Mouse (Mus musculus) hindbrain, postnatal 0 days (tissue): Measurements from ENCODE around the gene Plpp2. TPM values are rescaled to one million over a fixed set of nuclear protein-coding genes. Genes with fewer than 3 reads are reported as not detected.

Experiments
- ATAC-seq: fragments of 200-750 bp; cut with Nextera tagmentation; 2 replicates; pipeline ENCODE4 v1.8.0; 2017; ENCODE audit warnings: mild to moderate bottlenecking, moderate TSS enrichment, moderate library complexity
- DNase-seq: peaks from one replicate; pipeline ENCODE4 v3.0.0-alpha.2; 2015; ENCODE audit warnings: low spot score
- H3K27ac ChIP-seq: fragments of 300-500 bp; sonication (generic); 2 replicates; pipeline ENCODE4 v1.5.1; 2014; ENCODE audit warnings: mild to moderate bottlenecking
- H3K27me3 ChIP-seq: fragments of 300-500 bp; sonication (generic); 2 replicates; pipeline ENCODE4 v1.6.1; 2014; ENCODE audit warnings: low read length, mixed read lengths; ENCODE audit not compliant: insufficient read depth
- H3K36me3 ChIP-seq: fragments of 300-500 bp; sonication (generic); 2 replicates; pipeline ENCODE4 v1.6.1; 2014; ENCODE audit warnings: low read length, mixed read lengths; ENCODE audit not compliant: insufficient read depth
- H3K4me1 ChIP-seq: fragments of 300-500 bp; sonication (generic); 2 replicates; pipeline ENCODE4 v1.6.1; 2014; ENCODE audit warnings: antibody characterized with exemption, low read length, mixed read lengths; ENCODE audit not compliant: insufficient read depth
- H3K4me2 ChIP-seq: fragments of 300-500 bp; sonication (generic); 2 replicates; pipeline ENCODE4 v1.6.1; 2014; ENCODE audit warnings: low read depth, mild to moderate bottlenecking, low read length, moderate library complexity, mixed read lengths
- H3K4me3 ChIP-seq: fragments of 300-500 bp; sonication (generic); 2 replicates; pipeline ENCODE4 v1.5.1; 2014; ENCODE audit warnings: low read length
- H3K9ac ChIP-seq: fragments of 300-500 bp; sonication (generic); replicated peaks from 2 replicates; pipeline ENCODE4 v1.6.1; 2014; ENCODE audit warnings: mild to moderate bottlenecking, low read length, moderate library complexity, mixed read lengths
- H3K9me3 ChIP-seq: fragments of 300-500 bp; sonication (generic); 2 replicates; pipeline ENCODE4 v1.6.1; 2016; ENCODE audit warnings: low read length, mixed read lengths
- CTCF ChIP-seq: IDR thresholded peaks from 2 replicates; pipeline ENCODE4 v1.5.1; 2016; ENCODE audit warnings: antibody characterized with exemption, control low read depth, low read depth
- WGBS: fragments of 180-500 bp; shearing (Covaris S2); extraction: QIAGEN DNeasy Blood & Tissue Kit; methylation state at CpG from one replicate; pipeline ENCODE4 v1.1.7; 2014; 5-methylcytosine and 5-hydroxymethylcytosine counted together
- polyA plus RNA-seq: library from polyadenylated mRNA; unstranded; fragments of >200 nt; fragmentation: Nextera tagmentation; extraction: Ambion mirVana; gene quantifications from 2 replicates; pipeline ENCODE4 v1.2.1, GENCODE M21; 2015
- total RNA-seq: library from RNA; depleted of rRNA; stranded (reverse); fragments of >200 nt; gene quantifications from 2 replicates; pipeline ENCODE4 v1.2.3, GENCODE M21; 2014

Plpp2 gene
- total and polyA plus RNA-seq, 2 experiments from 2014 or later: 17.7 to 30.3 TPM

- WGBS: 72% methylated on average over 4 of the region's 4 CpGs
- ATAC-seq (no peak), DNase-seq (no peak)
- Histone ChIP-seq H3K27ac (no peak overlapping the region), H3K4me3 (no peak overlapping the region), H3K9ac (no peak overlapping the region), H3K36me3 (no peaks in the 10 kb centered on the region), H3K4me1 (no peaks in the 10 kb centered on the region), H3K27me3 (no peaks in the 10 kb centered on the region), H3K4me2 (no peak overlapping the region), H3K9me3 (no peaks in the 10 kb centered on the region)
- no peak for TF ChIP-seq CTCF
Measured at GRCm38 (mm10) chr10:79577376-79577775, 43.8 kb upstream of the Plpp2 start.

- no peak for DNase-seq
- no peak for ATAC-seq
- WGBS: 69% methylated on average over 6 of the region's 6 CpGs
- H3K4me2 ChIP-seq: no peak overlapping the region
- H3K36me3 ChIP-seq: no peaks in the 10 kb centered on the region
- no peak overlapping the region for H3K9ac ChIP-seq
- no peak overlapping the region for H3K27ac ChIP-seq
- H3K4me3 ChIP-seq: no peak overlapping the region
- H3K4me1 ChIP-seq: no peaks in the 10 kb centered on the region
- no peaks in the 10 kb centered on the region for H3K27me3 ChIP-seq
- TF ChIP-seq CTCF: no peak
- H3K9me3 ChIP-seq: no peaks in the 10 kb centered on the region
Measured at GRCm38 (mm10) chr10:79575754-79576153, 42.2 kb upstream of the Plpp2 start.

GRCm38 (mm10) chr10:79574796-79575195 is 41.2 kb upstream of the Plpp2 start:
- Histone ChIP-seq H3K4me2 (no peak overlapping the region), H3K36me3 (no peaks in the 10 kb centered on the region), H3K27me3 (no peaks in the 10 kb centered on the region), H3K4me1 (no peaks in the 10 kb centered on the region), H3K4me3 (no peak overlapping the region), H3K27ac (no peak overlapping the region), H3K9me3 (no peaks in the 10 kb centered on the region), H3K9ac (no peak overlapping the region)
- ATAC-seq (no peak), DNase-seq (no peak)
- TF ChIP-seq CTCF: no peak
- 89% methylated on average over 6 of the region's 6 CpGs for WGBS

GRCm38 (mm10) chr10:79574350-79574749 is 40.8 kb upstream of the Plpp2 start:
- no peak for ATAC-seq
- 87% methylated on average over 8 of the region's 8 CpGs for WGBS
- no peaks in the 10 kb centered on the region for H3K4me1 ChIP-seq
- no peak overlapping the region for H3K4me2 ChIP-seq
- H3K9ac ChIP-seq: no peak overlapping the region
- H3K27ac ChIP-seq: no peak overlapping the region
- H3K4me3 ChIP-seq: no peak overlapping the region
- no peaks in the 10 kb centered on the region for H3K9me3 ChIP-seq
- no peaks in the 10 kb centered on the region for H3K27me3 ChIP-seq
- TF ChIP-seq CTCF: no peak
- DNase-seq: no peak
- H3K36me3 ChIP-seq: no peaks in the 10 kb centered on the region

- WGBS: 81% methylated on average over 6 of the region's 6 CpGs
- TF ChIP-seq CTCF: no peak
- no peak for DNase-seq
Measured at GRCm38 (mm10) chr10:79573611-79574010, 40.0 kb upstream of the Plpp2 start.

GRCm38 (mm10) chr10:79571314-79571713 is 37.7 kb upstream of the Plpp2 start:
- no peaks in the 10 kb centered on the region for H3K9me3 ChIP-seq
- H3K4me3 ChIP-seq: no peak overlapping the region
- H3K4me2 ChIP-seq: no peak overlapping the region
- TF ChIP-seq CTCF: no peak
- H3K36me3 ChIP-seq: no peaks in the 10 kb centered on the region
- no peak for ATAC-seq
- no peak overlapping the region for H3K9ac ChIP-seq
- DNase-seq: no peak
- no peaks in the 10 kb centered on the region for H3K4me1 ChIP-seq
- no peaks in the 10 kb centered on the region for H3K27me3 ChIP-seq
- H3K27ac ChIP-seq: no peak overlapping the region
- WGBS: 93% methylated on average over 2 of the region's 2 CpGs

More at GRCm38 (mm10) chr10:79573611-79574010, 40.0 kb upstream of the Plpp2 start:
- no peak overlapping the region for H3K9ac ChIP-seq
- no peak overlapping the region for H3K4me3 ChIP-seq
- no peaks in the 10 kb centered on the region for H3K9me3 ChIP-seq
- H3K27ac ChIP-seq: no peak overlapping the region
- no peak overlapping the region for H3K4me2 ChIP-seq
- no peaks in the 10 kb centered on the region for H3K27me3 ChIP-seq
- H3K36me3 ChIP-seq: no peaks in the 10 kb centered on the region
- no peaks in the 10 kb centered on the region for H3K4me1 ChIP-seq
- no peak for ATAC-seq

- ATAC-seq: no peak
Measured at GRCm38 (mm10) chr10:79569921-79570320, 36.3 kb upstream of the Plpp2 start.

More at GRCm38 (mm10) chr10:79569921-79570320, 36.3 kb upstream of the Plpp2 start:
- Histone ChIP-seq H3K9me3 (no peaks in the 10 kb centered on the region), H3K27me3 (no peaks in the 10 kb centered on the region), H3K4me3 (no peak overlapping the region), H3K36me3 (no peaks in the 10 kb centered on the region), H3K9ac (no peak overlapping the region), H3K27ac (no peak overlapping the region), H3K4me2 (no peak overlapping the region), H3K4me1 (no peaks in the 10 kb centered on the region)
- DNase-seq: no peak
- TF ChIP-seq CTCF: no peak
- 93% methylated on average over 5 of the region's 5 CpGs for WGBS
